Mouse (Mus musculus) lung, postnatal 0 days (tissue): ENCODE results near the gene Gstm6. TPM values are rescaled to one million over a fixed set of nuclear protein-coding genes. Genes with fewer than 3 reads are reported as not detected.

Experiments
- ATAC-seq: fragments of 200-750 bp; cut with Nextera tagmentation; 2 replicates; pipeline ENCODE4 v1.8.0; 2017; ENCODE audit warnings: moderate library complexity
- DNase-seq: peaks from one replicate; pipeline ENCODE4 v3.0.0-alpha.2; 2016; ENCODE audit warnings: low spot score
- H3K27ac ChIP-seq: fragments of 300-500 bp; sonication (generic); 2 replicates; pipeline ENCODE4 v1.5.1; 2014; ENCODE audit warnings: antibody characterized with exemption, mild to moderate bottlenecking, low read length, mixed read lengths
- H3K27me3 ChIP-seq: fragments of 300-500 bp; sonication (generic); replicated peaks from 2 replicates; pipeline ENCODE4 v1.6.1; 2014; ENCODE audit warnings: low read length, mixed read lengths; ENCODE audit not compliant: insufficient read depth
- H3K36me3 ChIP-seq: fragments of 300-500 bp; sonication (generic); 2 replicates; pipeline ENCODE4 v1.6.1; 2014; ENCODE audit warnings: low read length, mixed read lengths; ENCODE audit not compliant: insufficient read depth
- H3K4me1 ChIP-seq: fragments of 300-500 bp; sonication (generic); 2 replicates; pipeline ENCODE4 v1.6.1; 2014; ENCODE audit warnings: antibody characterized with exemption, low read depth, low read length, mixed read lengths; ENCODE audit not compliant: insufficient read depth
- H3K4me2 ChIP-seq: fragments of 300-500 bp; sonication (generic); replicated peaks from 2 replicates; pipeline ENCODE4 v1.6.1; 2014; ENCODE audit warnings: low read depth, mild to moderate bottlenecking, low read length, moderate library complexity, mixed read lengths
- H3K4me3 ChIP-seq: fragments of 300-500 bp; sonication (generic); 2 replicates; pipeline ENCODE4 v1.5.1; 2014; ENCODE audit warnings: low read depth, low read length
- H3K9ac ChIP-seq: fragments of 300-500 bp; sonication (generic); replicated peaks from 2 replicates; pipeline ENCODE4 v1.6.1; 2014; ENCODE audit warnings: low read depth, mild to moderate bottlenecking
- H3K9me3 ChIP-seq: fragments of 300-500 bp; sonication (generic); 2 replicates; pipeline ENCODE4 v1.6.1; 2016; ENCODE audit warnings: low read length, mixed read lengths
- CTCF ChIP-seq: IDR thresholded peaks from 2 replicates; pipeline ENCODE4 v1.5.1; 2016; ENCODE audit warnings: antibody characterized with exemption, mild to moderate bottlenecking
- EP300 ChIP-seq: IDR thresholded peaks from 2 replicates; pipeline ENCODE4 v1.6.1; 2016; ENCODE audit warnings: antibody characterized with exemption, mild to moderate bottlenecking, control low read depth
- WGBS: fragments of 180-500 bp; shearing (Covaris S2); extraction: QIAGEN DNeasy Blood & Tissue Kit; methylation state at CpG from one replicate; pipeline ENCODE4 v1.1.7; 2014; 5-methylcytosine and 5-hydroxymethylcytosine counted together
- polyA plus RNA-seq: library from polyadenylated mRNA; unstranded; fragments of >200 nt; fragmentation: Nextera tagmentation; extraction: Ambion mirVana; gene quantifications from 2 replicates; pipeline ENCODE4 v1.2.1, GENCODE M21; 2015

The Gstm6 gene
- polyA plus RNA-seq, 1 experiment from 2014 or later: 3.6 TPM

- Histone ChIP-seq H3K4me3 (no peak overlapping the region), H3K4me2 (no peak overlapping the region), H3K27me3 (no peaks in the 10 kb centered on the region), H3K4me1 (peaks cover 3% of the 10 kb centered on the region; the same call in 1 of the 2 replicates), H3K27ac (no peak overlapping the region), H3K9ac (no peak overlapping the region), H3K9me3 (no peaks in the 10 kb centered on the region), H3K36me3 (no peaks in the 10 kb centered on the region)
- DNase-seq (peak; percentile 46), ATAC-seq (no peak)
- 55% methylated on average over 11 of the region's 11 CpGs for WGBS
- TF ChIP-seq EP300 (no peak), CTCF (no peak)
These were observed 14.9 kb downstream of the Gstm6 start for GRCm38 (mm10) chr3:107928691-107929090.

GRCm38 (mm10) chr3:107927841-107928240 is 15.7 kb downstream of the Gstm6 start:
- TF ChIP-seq EP300 (no peak), CTCF (no peak)
- Histone ChIP-seq H3K9me3 (no peaks in the 10 kb centered on the region), H3K4me2 (no peak overlapping the region), H3K4me1 (peaks cover 3% of the 10 kb centered on the region; the same call in 1 of the 2 replicates), H3K4me3 (no peak overlapping the region), H3K36me3 (no peaks in the 10 kb centered on the region), H3K9ac (no peak overlapping the region), H3K27ac (no peak overlapping the region), H3K27me3 (no peaks in the 10 kb centered on the region)
- ATAC-seq (no peak), DNase-seq (no peak)
- 83% methylated on average over 3 of the region's 3 CpGs for WGBS

- TF ChIP-seq CTCF (no peak), EP300 (no peak)
- no peak overlapping the region for H3K4me2 ChIP-seq
- H3K9ac ChIP-seq: no peak overlapping the region
- H3K9me3 ChIP-seq: no peaks in the 10 kb centered on the region
- H3K36me3 ChIP-seq: no peaks in the 10 kb centered on the region
- DNase-seq: no peak
- no peaks in the 10 kb centered on the region for H3K27me3 ChIP-seq
- no peak overlapping the region for H3K27ac ChIP-seq
- H3K4me3 ChIP-seq: no peak overlapping the region
- no peak for ATAC-seq
- 88% methylated on average over 3 of the region's 3 CpGs for WGBS
- no peaks in the 10 kb centered on the region for H3K4me1 ChIP-seq
These were observed 18.2 kb downstream of the Gstm6 start for GRCm38 (mm10) chr3:107925335-107925734.

GRCm38 (mm10) chr3:107920348-107920747 is 23.2 kb downstream of the Gstm6 start:
- ATAC-seq: no peak
- WGBS: 90% methylated on average over 5 of the region's 5 CpGs
- H3K36me3 ChIP-seq: no peaks in the 10 kb centered on the region
- DNase-seq: no peak
- no peak overlapping the region for H3K9ac ChIP-seq
- no peaks in the 10 kb centered on the region for H3K9me3 ChIP-seq
- H3K4me2 ChIP-seq: no peak overlapping the region
- H3K27ac ChIP-seq: no peak overlapping the region
- no peak overlapping the region for H3K4me3 ChIP-seq
- TF ChIP-seq CTCF (no peak), EP300 (no peak)
- no peaks in the 10 kb centered on the region for H3K27me3 ChIP-seq
- no peaks in the 10 kb centered on the region for H3K4me1 ChIP-seq

GRCm38 (mm10) chr3:107917783-107918408 is 25.7 kb downstream of the Gstm6 start:
- no peaks in the 10 kb centered on the region for H3K27me3 ChIP-seq
- H3K4me1 ChIP-seq: no peaks in the 10 kb centered on the region
- TF ChIP-seq EP300 (no peak), CTCF (peak; percentile 80)
- H3K9ac ChIP-seq: no peak overlapping the region
- H3K9me3 ChIP-seq: no peaks in the 10 kb centered on the region
- no peaks in the 10 kb centered on the region for H3K36me3 ChIP-seq
- no peak overlapping the region for H3K4me2 ChIP-seq
- no peak overlapping the region for H3K4me3 ChIP-seq
- ATAC-seq: no peak
- no peak overlapping the region for H3K27ac ChIP-seq
- peak; percentile 68 for DNase-seq
- WGBS: 54% methylated on average over 7 of the region's 7 CpGs

GRCm38 (mm10) chr3:107917097-107917496 is 26.5 kb downstream of the Gstm6 start:
- H3K9me3 ChIP-seq: no peaks in the 10 kb centered on the region
- WGBS: 80% methylated on average over 3 of the region's 3 CpGs
- H3K4me2 ChIP-seq: no peak overlapping the region
- no peak overlapping the region for H3K27ac ChIP-seq
- no peak overlapping the region for H3K4me3 ChIP-seq
- H3K27me3 ChIP-seq: no peaks in the 10 kb centered on the region
- ATAC-seq: no peak
- peak; percentile 17 for DNase-seq
- no peaks in the 10 kb centered on the region for H3K36me3 ChIP-seq
- TF ChIP-seq EP300 (no peak), CTCF (peak; percentile 50)
- no peaks in the 10 kb centered on the region for H3K4me1 ChIP-seq
- H3K9ac ChIP-seq: no peak overlapping the region
